Mouse (Mus musculus) midbrain, embryonic 15.5 days (tissue): ENCODE data around the gene Tmem115. TPM values are rescaled to one million over a fixed set of nuclear protein-coding genes. Genes with fewer than 3 reads are reported as not detected.
"Not testable (repeated sequence)": the region's sequence is repeated elsewhere in the genome, so short reads cannot be mapped to it uniquely, and the experiment has no call there.

ENCODE experiments used
- ATAC-seq: fragments of 200-750 bp; cut with Nextera tagmentation; replicated peaks from 2 replicates; pipeline ENCODE4 v1.8.0; 2017; ENCODE audit warnings: moderate TSS enrichment
- H3K27ac ChIP-seq: fragments of 300-500 bp; sonication (generic); 2 replicates; pipeline ENCODE4 v1.5.1; 2015; ENCODE audit warnings: mild to moderate bottlenecking, inconsistent platforms
- H3K27me3 ChIP-seq: fragments of 300-500 bp; sonication (generic); replicated peaks from 2 replicates; pipeline ENCODE4 v1.6.1; 2015; ENCODE audit warnings: inconsistent platforms
- H3K36me3 ChIP-seq: fragments of 300-500 bp; sonication (generic); replicated peaks from 2 replicates; pipeline ENCODE4 v1.6.1; 2015; ENCODE audit warnings: inconsistent platforms
- H3K4me1 ChIP-seq: fragments of 300-500 bp; sonication (generic); 2 replicates; pipeline ENCODE4 v1.6.1; 2015; ENCODE audit warnings: inconsistent platforms
- H3K4me2 ChIP-seq: fragments of 300-500 bp; sonication (generic); 2 replicates; pipeline ENCODE4 v1.6.1; 2015; ENCODE audit warnings: inconsistent platforms, mild to moderate bottlenecking, moderate library complexity
- H3K4me3 ChIP-seq: fragments of 300-500 bp; sonication (generic); 2 replicates; pipeline ENCODE4 v1.5.1; 2015; ENCODE audit warnings: mild to moderate bottlenecking, inconsistent platforms
- H3K9ac ChIP-seq: fragments of 300-500 bp; sonication (generic); 2 replicates; pipeline ENCODE4 v1.6.1; 2015; ENCODE audit warnings: mild to moderate bottlenecking, inconsistent platforms
- H3K9me3 ChIP-seq: fragments of 300-500 bp; sonication (generic); 2 replicates; pipeline ENCODE4 v1.6.1; 2016; ENCODE audit warnings: inconsistent platforms
- WGBS: fragments of 180-500 bp; shearing (Covaris S2); methylation state at CpG from one replicate; pipeline ENCODE4 v1.1.7; 2015; ENCODE audit warnings: mixed read lengths; 5-methylcytosine and 5-hydroxymethylcytosine counted together
- polyA plus RNA-seq: library from polyadenylated mRNA; unstranded; fragments of >200 nt; fragmentation: Nextera tagmentation; extraction: Ambion mirVana; gene quantifications from 2 replicates; pipeline ENCODE4 v1.2.1, GENCODE M21; 2015

Gene Tmem115
- polyA plus RNA-seq, 1 experiment from 2014 or later: 48.0 TPM

DNA sequence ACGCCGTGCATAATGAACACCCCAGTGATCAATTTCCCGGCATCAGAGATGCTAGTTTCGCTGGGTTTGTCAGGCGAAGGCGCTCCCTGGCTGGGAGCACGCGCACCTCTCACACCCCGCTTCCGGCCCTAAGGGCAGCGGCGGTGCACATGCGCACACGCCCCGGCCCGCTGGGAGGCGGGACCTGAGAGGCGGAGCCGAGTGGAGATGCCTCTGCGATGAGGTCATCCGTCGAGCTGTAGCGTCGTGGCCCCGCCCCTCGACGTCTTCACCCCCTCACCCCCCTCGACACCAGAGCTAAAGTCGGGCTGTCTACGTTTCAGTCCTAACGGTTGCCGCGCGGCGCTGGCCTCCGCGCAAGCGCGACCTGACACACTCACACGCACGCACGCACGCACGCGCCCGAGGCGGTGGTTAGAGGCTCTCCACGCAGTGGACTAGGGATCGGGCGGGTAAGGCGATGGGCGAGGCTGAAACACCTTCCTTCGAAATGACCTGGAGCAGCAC is 20.6 kb downstream of the Tmem115 start:
- Histone ChIP-seq H3K9me3 (no peaks in the 10 kb centered on the region), H3K27me3 (peaks cover 39% of the 10 kb centered on the region), H3K9ac (peak overlapping the region; percentile 59), H3K36me3 (peaks cover 24% of the 10 kb centered on the region), H3K4me1 (peaks cover 45% of the 10 kb centered on the region), H3K4me3 (peak overlapping the region; percentile 53), H3K27ac (peak overlapping the region; percentile 81), H3K4me2 (peak overlapping the region; percentile 89)
- WGBS: under 1% methylated on average over 53 of the region's 53 CpGs
- ATAC-seq: peak; percentile 95

DNA sequence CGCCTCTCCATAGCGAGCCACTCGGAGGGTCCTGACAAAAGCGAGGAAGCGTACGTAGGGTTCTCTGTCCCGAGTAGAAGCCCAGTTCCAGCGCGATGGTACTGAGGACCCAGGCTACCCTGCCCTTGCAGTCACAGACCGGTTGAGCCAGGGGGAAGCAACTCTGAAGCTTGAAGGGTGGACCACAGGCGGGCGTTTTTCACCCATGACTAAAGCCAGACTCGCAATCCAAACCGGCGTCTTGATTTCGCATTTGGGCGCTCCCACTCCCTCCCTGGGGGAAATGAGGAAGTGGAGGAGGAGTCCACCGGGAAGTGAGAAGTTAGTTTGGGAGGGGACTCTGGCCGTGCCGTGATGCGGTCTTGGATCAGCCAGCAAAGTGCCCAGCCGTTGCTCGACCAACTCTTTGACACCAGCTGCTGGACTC is 21.3 kb downstream of the Tmem115 start:
- peak overlapping the region; percentile 53 for H3K4me3 ChIP-seq
- H3K27me3 ChIP-seq: peaks cover 33% of the 10 kb centered on the region
- H3K4me1 ChIP-seq: peaks cover 45% of the 10 kb centered on the region
- peak overlapping the region; percentile 59 for H3K9ac ChIP-seq
- peak; percentile 37 for ATAC-seq
- under 1% methylated on average over 23 of the region's 23 CpGs for whole genome bisulfite sequencing
- peak overlapping the region; percentile 89 for H3K4me2 ChIP-seq
- peaks cover 29% of the 10 kb centered on the region for H3K36me3 ChIP-seq
- peak overlapping the region; percentile 81 for H3K27ac ChIP-seq
- H3K9me3 ChIP-seq: no peaks in the 10 kb centered on the region

DNA sequence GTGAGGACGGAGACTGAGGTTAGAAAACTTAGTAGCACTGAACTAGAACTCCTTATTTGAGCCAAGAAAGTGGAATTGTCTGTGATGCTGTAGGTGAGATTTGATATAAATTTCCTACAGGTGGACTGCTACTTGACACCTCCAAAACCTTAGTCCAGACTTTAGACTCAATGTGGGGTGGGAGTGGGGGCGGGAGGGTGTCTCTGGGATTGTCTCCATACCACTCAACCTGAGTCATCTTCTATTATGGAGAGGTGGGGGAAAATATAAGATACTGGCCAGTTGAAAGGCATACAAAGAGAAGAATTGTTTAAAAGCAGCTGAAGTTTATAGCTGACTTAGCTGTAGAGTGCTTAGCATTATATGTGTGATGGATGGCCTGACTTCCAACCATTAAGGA is 22.0 kb downstream of the Tmem115 start:
- Histone ChIP-seq H3K9me3 (no peaks in the 10 kb centered on the region), H3K27ac (0 out of 2 replicates have a peak overlapping the region, but pooled peaks have one; percentile 81)
- 41% methylated on average over 2 of the region's 2 CpGs for WGBS

DNA sequence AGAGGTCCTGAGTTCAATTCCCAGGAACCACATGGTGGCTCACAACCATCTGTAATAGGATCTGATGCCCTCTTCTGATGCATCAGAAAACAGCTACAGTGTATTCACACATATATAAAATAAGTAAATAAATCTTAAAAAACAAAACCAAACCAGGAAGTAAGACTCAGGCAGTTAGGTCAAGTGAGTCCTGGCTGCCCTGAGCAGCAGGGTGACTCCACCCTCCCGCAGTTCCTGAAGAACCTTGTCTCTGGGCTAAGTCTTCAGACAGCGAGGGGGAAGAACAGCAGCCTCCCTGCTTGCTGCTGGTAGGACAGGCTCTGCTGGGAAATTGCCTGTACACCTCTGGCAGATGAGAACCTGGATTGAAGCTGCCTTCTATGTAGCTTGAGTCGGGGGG is 22.6 kb downstream of the Tmem115 start:
- Histone ChIP-seq H3K36me3 (peaks cover 35% of the 10 kb centered on the region), H3K4me1 (peaks cover 40% of the 10 kb centered on the region), H3K4me2 (peak overlapping the region; percentile 89), H3K27me3 (peaks cover 20% of the 10 kb centered on the region), H3K27ac (no peak overlapping the region), H3K4me3 (no peak overlapping the region), H3K9me3 (no peaks in the 10 kb centered on the region), H3K9ac (no peak overlapping the region)
- ATAC-seq: no peak
- WGBS: 80% methylated on average over 3 of the region's 3 CpGs

More for the DNA sequence above, 22.0 kb downstream of the Tmem115 start:
- peak overlapping the region; percentile 59 for H3K9ac ChIP-seq
- peaks cover 26% of the 10 kb centered on the region for H3K27me3 ChIP-seq
- peak overlapping the region; percentile 89 for H3K4me2 ChIP-seq
- H3K4me3 ChIP-seq: peak overlapping the region; percentile 53
- H3K4me1 ChIP-seq: peaks cover 45% of the 10 kb centered on the region
- no peak for ATAC-seq
- H3K36me3 ChIP-seq: peaks cover 32% of the 10 kb centered on the region

DNA sequence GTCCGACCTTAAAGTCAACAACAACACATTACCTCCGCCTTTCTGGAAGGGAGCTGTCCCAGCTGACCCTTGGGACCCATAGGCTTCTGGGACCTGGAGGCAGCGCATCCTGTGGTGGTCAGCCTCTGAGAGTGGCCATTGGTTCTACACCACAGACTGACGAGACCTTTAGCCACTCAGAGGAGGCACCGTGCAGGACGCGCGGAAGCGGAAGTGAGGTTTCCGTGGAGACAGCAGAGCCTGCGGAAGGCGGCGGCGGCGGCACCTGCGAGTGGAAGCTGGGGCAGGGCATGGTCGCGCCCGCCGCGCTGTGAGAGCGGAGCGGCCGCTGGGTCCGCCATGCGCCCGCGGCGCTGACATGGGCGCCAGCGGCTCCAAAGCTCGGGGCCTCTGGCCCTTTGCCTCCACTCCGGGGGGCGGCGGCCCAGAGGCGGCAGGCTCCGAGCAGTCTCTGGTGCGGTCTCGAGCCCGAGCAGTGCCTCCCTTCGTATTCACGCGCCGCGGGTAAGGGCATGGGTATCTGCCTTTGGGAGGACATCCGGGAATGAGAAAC is 29.4 kb downstream of the Tmem115 start, which contains the start of gene Tusc2:
Tusc2 (plus strand) TSS at position 227 of the 553 bp plus-strand sequence.
- Histone ChIP-seq H3K36me3 (peaks cover 41% of the 10 kb centered on the region), H3K4me3 (peak within 1 kb of the TSS; percentile 95), H3K27ac (peak within 1 kb of the TSS; percentile 79), H3K27me3 (no peaks in the 10 kb centered on the region), H3K4me2 (peak within 1 kb of the TSS; percentile 73), H3K9ac (peak within 1 kb of the TSS; percentile 91), H3K4me1 (peaks cover 36% of the 10 kb centered on the region), H3K9me3 (no peaks in the 10 kb centered on the region)
- WGBS: under 1% methylated on average over 46 of the region's 46 CpGs
- peak; percentile 94 for ATAC-seq

DNA sequence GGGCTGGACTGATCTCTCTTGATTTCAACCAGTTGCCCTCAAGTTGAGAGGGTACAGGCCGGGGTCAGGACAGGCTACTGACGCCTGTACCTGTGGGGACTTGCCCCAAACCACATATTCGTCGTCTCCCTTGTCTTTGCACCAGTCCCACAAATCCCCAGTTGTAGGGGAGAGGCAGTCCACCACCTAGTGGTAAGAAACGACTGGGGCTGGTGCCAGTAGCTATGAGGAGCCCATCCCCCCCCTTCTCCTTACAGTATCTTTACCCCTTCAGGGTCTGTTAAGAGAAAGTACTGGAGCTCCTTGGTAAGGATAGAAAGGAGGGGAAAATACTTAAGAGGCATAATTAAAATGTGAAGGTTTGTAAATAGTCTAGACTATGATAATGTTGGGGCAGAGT is 31.8 kb downstream of the Tmem115 start:
- WGBS: 55% methylated on average over 5 of the region's 5 CpGs
- H3K9ac ChIP-seq, ATAC-seq, H3K27me3 ChIP-seq, H3K4me3 ChIP-seq, H3K27ac ChIP-seq, H3K9me3 ChIP-seq: not testable (repeated sequence)
- Histone ChIP-seq H3K4me2 (peak overlapping the region; percentile 12), H3K36me3 (peaks cover 21% of the 10 kb centered on the region; the same call in 1 of the 2 replicates), H3K4me1 (peaks cover 49% of the 10 kb centered on the region)

DNA sequence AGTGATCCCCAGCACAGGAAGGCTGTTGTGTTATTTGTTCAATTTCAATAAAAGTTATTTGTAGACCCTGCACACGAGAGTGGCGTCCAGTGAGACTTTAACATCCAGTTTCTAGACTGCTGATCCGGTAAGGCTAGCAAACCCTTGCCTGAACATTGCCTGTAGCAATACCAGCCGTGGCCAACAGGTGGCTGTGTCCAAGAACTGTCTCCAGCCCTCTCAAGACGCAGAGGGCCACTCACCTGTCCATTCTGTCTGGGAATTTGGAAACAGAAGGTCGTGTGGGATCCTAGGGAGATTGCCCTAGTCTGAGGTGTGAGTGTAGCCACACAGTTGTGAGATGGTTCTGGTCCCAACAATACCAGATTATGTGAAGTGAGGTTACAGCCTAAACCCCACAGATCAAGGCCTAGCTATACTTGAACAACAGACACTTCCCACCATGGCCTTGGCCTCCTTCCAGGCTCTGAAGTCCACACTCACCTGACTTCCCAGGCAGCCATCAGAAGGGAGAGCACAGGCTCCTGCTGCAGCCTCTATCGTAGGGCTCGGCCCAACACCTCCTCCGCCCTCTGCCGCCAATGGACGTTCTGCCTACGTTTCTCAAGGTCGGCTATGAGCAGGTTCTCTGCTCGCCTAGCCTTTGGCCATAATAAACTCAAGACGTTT is 32.4 kb downstream of the Tmem115 start:
- Histone ChIP-seq H3K27ac (no peak overlapping the region), H3K9me3 (no peaks in the 10 kb centered on the region), H3K4me1 (peaks cover 55% of the 10 kb centered on the region), H3K27me3 (no peaks in the 10 kb centered on the region), H3K4me2 (no peak overlapping the region), H3K4me3 (no peak overlapping the region), H3K9ac (no peak overlapping the region), H3K36me3 (peaks cover 25% of the 10 kb centered on the region; the same call in 1 of the 2 replicates)
- ATAC-seq: no peak
- WGBS: 59% methylated on average over 15 of the region's 15 CpGs

DNA sequence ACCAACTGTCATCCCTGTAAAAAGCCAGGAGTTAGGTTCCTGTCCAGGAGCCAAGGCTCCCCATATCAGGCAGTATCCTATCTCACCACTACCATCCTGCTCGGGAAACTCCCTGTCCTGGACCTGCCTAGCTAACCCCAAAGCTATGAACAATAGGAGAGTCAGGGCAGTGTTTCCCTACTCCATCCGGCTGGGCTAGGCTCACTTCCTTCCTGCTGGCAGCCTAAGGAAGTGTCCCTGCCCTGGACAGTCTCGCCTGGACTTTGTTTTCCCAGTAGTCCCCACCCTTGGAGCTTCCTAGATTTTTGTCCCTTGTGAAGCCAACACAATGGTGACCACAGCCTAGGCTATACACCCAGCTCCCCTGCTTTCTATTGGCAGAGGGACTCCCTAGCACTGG is 33.1 kb downstream of the Tmem115 start:
- H3K36me3 ChIP-seq: peaks cover 24% of the 10 kb centered on the region
- H3K4me1 ChIP-seq: peaks cover 62% of the 10 kb centered on the region
- no peak overlapping the region for H3K4me2 ChIP-seq
- ATAC-seq: no peak
- H3K9ac ChIP-seq: no peak overlapping the region
- H3K27ac ChIP-seq: no peak overlapping the region
- H3K9me3 ChIP-seq: no peaks in the 10 kb centered on the region
- 61% methylated on average over 3 of the region's 3 CpGs for WGBS
- no peaks in the 10 kb centered on the region for H3K27me3 ChIP-seq
- H3K4me3 ChIP-seq: no peak overlapping the region

DNA sequence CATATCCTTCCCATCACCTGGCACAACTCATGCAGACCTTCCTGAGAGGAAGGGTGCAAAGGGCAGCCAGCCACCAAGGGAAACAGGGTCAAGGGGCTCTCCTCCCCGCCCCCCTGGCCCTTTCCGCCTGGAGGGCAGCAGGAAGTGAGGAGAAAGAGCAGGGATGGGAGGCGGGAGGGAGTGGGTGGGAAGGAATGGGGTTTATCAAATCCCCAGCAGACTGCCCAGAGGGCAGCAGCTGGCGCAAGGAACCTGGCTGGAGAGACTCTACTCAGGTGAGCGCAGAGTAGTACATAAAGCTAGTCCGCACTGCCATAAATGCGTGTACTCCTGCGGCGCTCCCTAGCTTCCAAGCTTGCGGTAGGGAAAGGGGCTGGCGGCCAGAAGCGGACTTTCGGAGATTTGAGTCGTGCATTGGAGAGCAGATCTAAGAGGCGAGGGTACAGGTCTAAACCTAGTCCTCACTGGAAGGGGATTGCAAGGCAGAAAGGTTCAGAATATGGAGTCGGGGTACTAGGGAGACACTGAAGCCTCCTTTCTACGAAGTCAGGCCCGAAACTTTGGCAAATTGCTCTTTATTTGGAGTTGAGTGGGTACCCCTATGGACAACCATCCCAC is 34.1 kb downstream of the Tmem115 start, which contains the start of gene Hyal2:
Hyal2 (plus strand) TSS at position 244 of the 618 bp plus-strand sequence.
- Histone ChIP-seq H3K27ac (peak within 1 kb of the TSS; percentile 89), H3K36me3 (peaks cover 32% of the 10 kb centered on the region), H3K27me3 (no peaks in the 10 kb centered on the region), H3K9ac (peak within 1 kb of the TSS; percentile 88), H3K9me3 (no peaks in the 10 kb centered on the region), H3K4me1 (peaks cover 59% of the 10 kb centered on the region), H3K4me2 (peak within 1 kb of the TSS; percentile 84), H3K4me3 (peak within 1 kb of the TSS; percentile 94)
- 4% methylated on average over 18 of the region's 18 CpGs for WGBS
- ATAC-seq: no peak

DNA sequence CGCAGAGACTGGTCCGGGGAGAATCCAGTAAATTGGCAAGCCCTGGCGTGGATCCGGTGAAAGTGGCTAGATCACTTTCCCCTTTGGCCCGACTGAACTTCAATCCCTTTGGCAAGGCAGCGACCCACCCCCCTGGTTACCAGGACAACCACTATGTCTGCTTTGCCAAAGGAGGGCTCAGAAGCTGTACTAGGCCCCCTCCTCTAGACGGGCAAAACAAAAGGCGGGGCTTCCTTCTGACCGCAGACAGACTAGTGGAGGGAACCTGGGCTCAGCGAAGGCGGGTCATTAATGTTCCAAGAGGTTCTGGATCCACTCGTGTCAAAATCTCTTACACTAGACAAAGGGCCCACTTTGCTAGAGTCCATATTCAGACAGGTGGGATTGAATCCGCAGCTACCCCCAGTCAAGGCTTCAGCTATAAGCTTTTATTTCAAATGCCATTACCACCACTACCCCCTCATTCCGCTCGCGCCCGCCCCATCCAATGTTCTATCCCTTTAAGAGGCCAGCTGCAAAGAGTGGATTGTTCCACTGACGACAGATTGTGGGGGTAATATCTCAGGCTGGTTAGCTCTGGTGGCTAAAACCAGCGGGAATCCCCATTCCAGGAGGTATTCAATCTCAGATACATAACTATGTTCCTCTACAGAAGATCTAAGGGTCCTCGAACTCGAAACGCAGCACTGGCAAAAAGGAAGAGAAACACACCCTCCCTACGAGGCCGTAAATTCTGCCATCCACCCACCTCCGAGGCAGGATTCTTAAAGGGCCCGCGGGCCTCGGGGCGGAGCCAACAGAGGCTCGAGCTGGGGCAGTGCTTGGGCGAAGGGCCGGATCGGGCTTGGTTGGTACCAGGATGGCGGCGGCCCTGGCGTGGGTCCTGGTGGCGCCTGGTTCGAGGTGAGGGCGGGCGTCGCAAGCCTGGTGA is 34.9 kb downstream of the Tmem115 start:
- Histone ChIP-seq H3K9me3 (no peaks in the 10 kb centered on the region), H3K27ac (peak overlapping the region; percentile 89), H3K9ac (peak overlapping the region; percentile 88), H3K27me3 (no peaks in the 10 kb centered on the region), H3K4me1 (peaks cover 57% of the 10 kb centered on the region), H3K4me3 (peak overlapping the region; percentile 94), H3K4me2 (peak overlapping the region; percentile 84), H3K36me3 (peaks cover 33% of the 10 kb centered on the region)
- WGBS: under 1% methylated on average over 41 of the region's 41 CpGs
- ATAC-seq: peak; percentile 89

DNA sequence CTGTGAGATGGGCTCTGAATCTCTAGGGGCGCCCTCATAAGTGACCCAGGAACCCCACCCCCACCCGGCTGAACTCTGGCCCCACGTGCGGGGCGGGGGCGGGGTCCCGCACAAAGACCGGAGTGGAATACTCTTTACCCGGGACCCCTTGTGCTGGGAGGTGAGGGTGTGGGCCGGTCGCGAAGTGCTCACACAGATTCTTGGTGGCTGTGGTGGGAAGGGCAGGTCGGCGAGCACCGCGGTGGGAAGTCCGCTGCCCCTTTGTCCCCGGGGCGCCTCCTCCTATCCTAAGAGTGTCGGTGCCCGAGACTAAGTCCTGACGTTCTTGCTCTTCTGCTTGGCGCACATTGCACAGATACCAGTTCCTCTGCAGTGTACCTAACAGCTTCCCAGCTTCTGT is 35.5 kb downstream of the Tmem115 start:
- Histone ChIP-seq H3K4me2 (peak overlapping the region; percentile 84), H3K27me3 (no peaks in the 10 kb centered on the region), H3K9me3 (no peaks in the 10 kb centered on the region), H3K4me3 (peak overlapping the region; percentile 94), H3K36me3 (peaks cover 33% of the 10 kb centered on the region), H3K27ac (peak overlapping the region; percentile 89), H3K4me1 (peaks cover 51% of the 10 kb centered on the region), H3K9ac (peak overlapping the region; percentile 88)
- peak; percentile 29; the same call in 1 of the 2 replicates for ATAC-seq
- WGBS: 1% methylated on average over 22 of the region's 23 CpGs
